Mouse (Mus musculus) lung, adult 2 months (tissue): ENCODE data around the gene Vps36. TPM values are rescaled to one million over a fixed set of nuclear protein-coding genes. Genes with fewer than 3 reads are reported as not detected.
A peak's percentile ranks its signal among the peaks of the same experiment; 100 is the strongest.

ENCODE experiments used
- DNase-seq: peaks from one replicate; pipeline ENCODE4 v3.0.0; 2022
- H3K4me1 ChIP-seq: fragments of 200-500 bp; 2 replicates; pipeline ENCODE4 v1.6.1; 2011; ENCODE audit warnings: low read length; ENCODE audit not compliant: control insufficient read depth, insufficient read depth
- H3K4me3 ChIP-seq: fragments of 200-500 bp; replicated peaks from 2 replicates; pipeline ENCODE3; 2011; ENCODE audit warnings: low read depth, mild to moderate bottlenecking, control low read depth, low read length; ENCODE audit errors: extremely low read depth
- CTCF ChIP-seq: fragments of 200-500 bp; IDR thresholded peaks from 2 replicates; pipeline ENCODE4 v1.5.1; 2011; ENCODE audit warnings: mild to moderate bottlenecking, low read length, control low read depth; ENCODE audit not compliant: insufficient read depth
- POLR2A ChIP-seq: fragments of 200-500 bp; IDR thresholded peaks from 2 replicates; pipeline ENCODE4 v1.6.1; 2011; ENCODE audit warnings: low read depth, mild to moderate bottlenecking, control low read depth, low read length, borderline replicate concordance; ENCODE audit errors: extremely low read depth
- WGBS: fragments of 180-500 bp; shearing (Covaris S2); methylation state at CpG from one replicate; pipeline ENCODE4 v1.1.7; 2018; 5-methylcytosine and 5-hydroxymethylcytosine counted together
- polyA plus RNA-seq: library from polyadenylated mRNA; depleted of rRNA; stranded (reverse); fragments of >200 nt; gene quantifications from 2 replicates; pipeline ENCODE4 v1.2.3, GENCODE M21; 2012; rRNA removed

Vps36 gene
- polyA plus RNA-seq, 1 experiment = 14.6 TPM

DNA sequence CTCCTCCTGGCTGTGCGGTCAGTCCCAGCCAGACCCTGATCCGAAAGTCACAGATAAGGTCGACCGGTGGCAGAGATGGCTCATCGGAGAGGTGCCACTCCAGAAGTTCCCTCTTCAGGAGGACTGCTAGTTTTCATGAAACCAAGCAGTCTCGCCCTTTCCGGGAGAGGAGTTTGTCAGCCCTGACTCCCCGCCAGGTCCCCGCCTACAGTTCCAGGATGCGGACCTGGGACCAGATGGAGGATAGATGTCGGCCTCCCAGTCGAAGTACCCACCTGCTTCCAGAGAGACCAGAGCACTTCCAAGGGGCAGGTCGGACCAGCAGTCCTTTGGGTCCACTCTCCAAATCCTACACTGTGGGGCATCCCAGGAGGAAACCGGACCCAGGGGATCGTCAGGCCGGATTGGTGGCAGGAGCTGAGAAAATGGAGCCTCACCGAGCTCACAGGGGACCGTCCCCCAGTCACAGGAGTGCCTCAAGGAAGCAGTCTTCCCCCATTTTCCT is 66.4 kb downstream of the Vps36 start:
- peaks cover 11% of the 10 kb centered on the region for H3K4me1 ChIP-seq
- WGBS = 61% methylated on average over 18 of the region's 18 CpGs
- TF ChIP-seq POLR2A (no peak), CTCF (no peak)

DNA sequence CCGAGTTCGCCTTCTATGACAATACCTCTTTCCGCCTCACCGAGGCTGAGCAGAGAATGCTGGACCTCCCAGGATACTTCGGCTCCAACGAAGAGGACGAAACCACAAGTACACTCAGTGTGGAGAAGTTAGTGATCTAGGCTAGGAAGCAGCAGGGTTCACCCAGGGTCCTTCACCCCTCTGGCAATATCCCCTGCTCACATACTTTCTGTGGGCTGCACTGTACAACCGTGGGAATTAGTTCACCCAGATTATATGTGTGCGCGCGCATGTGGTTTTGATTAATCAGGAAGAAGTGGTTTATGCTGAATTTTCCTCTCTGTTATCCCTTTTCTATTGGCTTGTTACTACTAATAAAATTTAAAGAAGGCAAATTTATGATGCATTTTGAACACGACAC is 66.9 kb downstream of the Vps36 start:
- no peak for DNase-seq
- TF ChIP-seq POLR2A = no peak
- TF ChIP-seq CTCF = no peak
- peaks cover 11% of the 10 kb centered on the region for H3K4me1 ChIP-seq
- H3K4me3 ChIP-seq = no peak overlapping the region
- WGBS = 50% methylated on average over 12 of the region's 12 CpGs

More for the DNA sequence above, 66.4 kb downstream of the Vps36 start:
- no peak for DNase-seq
- H3K4me3 ChIP-seq = no peak overlapping the region

DNA sequence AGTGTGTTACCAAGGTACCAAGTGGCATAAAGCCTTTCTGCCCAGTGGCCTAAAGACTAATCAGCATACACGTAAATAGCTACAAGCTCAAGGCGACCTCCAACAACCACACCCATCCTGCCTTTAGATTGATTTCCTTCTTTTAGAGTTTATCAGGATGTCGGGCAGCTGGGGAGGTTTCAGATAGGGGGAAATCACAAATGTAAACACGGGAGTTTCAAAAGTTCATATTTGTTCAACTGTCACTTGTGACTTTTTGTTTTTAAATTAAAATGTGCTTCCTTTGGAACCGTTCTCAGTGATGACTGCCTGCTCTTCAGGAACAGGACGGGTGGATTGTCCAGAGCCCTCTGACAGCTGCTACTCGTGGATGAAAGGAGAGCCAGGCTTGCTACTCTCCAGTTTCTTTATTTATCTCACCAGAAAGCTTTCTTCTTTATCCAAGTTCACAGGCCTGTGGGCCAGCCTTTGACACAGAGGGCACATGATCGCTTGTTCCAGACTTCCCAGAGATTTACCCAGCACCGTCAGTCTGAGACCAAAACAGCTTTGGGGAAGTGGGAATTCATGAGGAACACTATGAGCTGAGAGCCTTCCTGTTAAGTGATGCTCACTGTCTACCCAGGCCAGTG is 67.6 kb downstream of the Vps36 start:
- Histone ChIP-seq H3K4me1 (peaks cover 11% of the 10 kb centered on the region), H3K4me3 (no peak overlapping the region)
- WGBS = 18% methylated on average over 9 of the region's 9 CpGs
- TF ChIP-seq POLR2A = no peak
- TF ChIP-seq CTCF = no peak
- peak; percentile 22 for DNase-seq

DNA sequence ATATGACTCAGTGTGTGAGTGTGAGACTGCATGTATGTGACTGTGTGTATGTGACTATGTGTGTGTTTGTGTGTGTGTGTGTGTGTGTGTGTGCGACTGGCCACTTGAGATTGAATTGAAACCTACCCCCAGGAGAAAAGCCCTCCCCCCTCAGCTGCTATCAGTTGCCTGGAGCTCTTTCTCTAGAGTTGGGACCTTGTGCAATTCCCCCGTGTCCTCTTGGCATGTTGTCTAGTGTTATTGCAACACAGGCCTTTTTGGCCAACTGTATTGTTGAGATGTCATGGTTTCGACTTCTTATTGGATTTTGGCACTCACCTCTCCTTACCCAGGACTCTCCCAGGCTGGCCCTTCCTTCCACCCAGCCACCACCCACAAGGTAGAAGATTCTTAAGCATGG is 69.7 kb downstream of the Vps36 start:
- TF ChIP-seq POLR2A (no peak), CTCF (no peak)
- no peak overlapping the region for H3K4me3 ChIP-seq
- WGBS = 48% methylated on average over 3 of the region's 3 CpGs
- peak; percentile 36 for DNase-seq
- H3K4me1 ChIP-seq = peaks cover 11% of the 10 kb centered on the region

- TF ChIP-seq CTCF (no peak), POLR2A (no peak)
- WGBS = 80% methylated on average over 6 of the region's 6 CpGs
- peaks cover 2% of the 10 kb centered on the region; the same call in 1 of the 2 replicates for H3K4me1 ChIP-seq
- no peak for DNase-seq
- no peak overlapping the region for H3K4me3 ChIP-seq
Measured at GRCm38 (mm10) chr8:22264292-22264691, 71.7 kb downstream of the Vps36 start.

- no peak overlapping the region for H3K4me3 ChIP-seq
- H3K4me1 ChIP-seq = peaks cover 2% of the 10 kb centered on the region; the same call in 1 of the 2 replicates
- no peak for DNase-seq
- no peak for TF ChIP-seq CTCF
- TF ChIP-seq POLR2A = no peak
- 57% methylated on average over 6 of the region's 6 CpGs for WGBS
Measured at GRCm38 (mm10) chr8:22264787-22265186, 72.2 kb downstream of the Vps36 start.

- Histone ChIP-seq H3K4me1 (peaks cover 2% of the 10 kb centered on the region; the same call in 1 of the 2 replicates), H3K4me3 (no peak overlapping the region)
- TF ChIP-seq POLR2A (no peak), CTCF (no peak)
- 58% methylated on average over 1 of the region's 1 CpGs for WGBS
- no peak for DNase-seq
Measured at GRCm38 (mm10) chr8:22265194-22265593, 72.6 kb downstream of the Vps36 start.

GRCm38 (mm10) chr8:22266809-22267208 is 74.2 kb downstream of the Vps36 start:
- DNase-seq = no peak
- 83% methylated on average over 3 of the region's 3 CpGs for WGBS
- TF ChIP-seq POLR2A (no peak), CTCF (no peak)

More at GRCm38 (mm10) chr8:22266809-22267208, 74.2 kb downstream of the Vps36 start:
- no peaks in the 10 kb centered on the region; the same call in 1 of the 2 replicates for H3K4me1 ChIP-seq
- no peak overlapping the region for H3K4me3 ChIP-seq

Other genes starting within 250 kb of the Vps36 start
- not detected in 2 replicates for gene Defb13, start 246.0 kb upstream of the Vps36 start, polyA plus RNA-seq
- gene Fam90a1a, start 234.1 kb upstream of the Vps36 start, polyA plus RNA-seq = not detected in 2 replicates
- gene Ccdc70, start 223.0 kb upstream of the Vps36 start, polyA plus RNA-seq = not detected in 2 replicates
- gene Atp7b, start 132.5 kb upstream of the Vps36 start, polyA plus RNA-seq = 20.0 and 21.5 TPM in 2 replicates
- 3.8 and 5.7 TPM in 2 replicates for gene Alg11, start 132.1 kb upstream of the Vps36 start, polyA plus RNA-seq
- gene Nek5, start 67.8 kb upstream of the Vps36 start, polyA plus RNA-seq = 2.7 and 4.2 TPM in 2 replicates
- gene Nek3, start 26.4 kb upstream of the Vps36 start, polyA plus RNA-seq = 0.88 and 1.5 TPM in 2 replicates
- gene Ckap2, start 7.0 kb upstream of the Vps36 start, polyA plus RNA-seq = 0.20 and 1.3 TPM in 2 replicates
- gene Thsd1, start 34.5 kb downstream of the Vps36 start, polyA plus RNA-seq = 23.1 and 25.5 TPM in 2 replicates
- gene Tpte, start 90.6 kb downstream of the Vps36 start, polyA plus RNA-seq = not detected in 2 replicates
- gene Slc25a15, start 205.8 kb downstream of the Vps36 start, polyA plus RNA-seq = 2.7 and 3.2 TPM in 2 replicates
- gene Mrps31, start 218.6 kb downstream of the Vps36 start, polyA plus RNA-seq = 2.6 and 3.7 TPM in 2 replicates